Mouse (Mus musculus) hindbrain, embryonic 16.5 days (tissue): ENCODE results near the gene Abca12. TPM values are rescaled to one million over a fixed set of nuclear protein-coding genes. Genes with fewer than 3 reads are reported as not detected.

Experiments used
- polyA plus RNA-seq: library from polyadenylated mRNA; unstranded; fragments of >200 nt; fragmentation: Nextera tagmentation; extraction: Ambion mirVana; gene quantifications from 2 replicates; pipeline ENCODE4 v1.2.1, GENCODE M21; 2015

Abca12 gene
- polyA plus RNA-seq, 1 experiment from 2014 or later = 0.04 TPM

Other genes with a start within 250 kb of the Abca12 start
- gene Atic, start 142.2 kb upstream of the Abca12 start, polyA plus RNA-seq = 33.6 and 38.3 TPM in 2 replicates
- 27.4 and 46.9 TPM in 2 replicates for gene Fn1, start 238.3 kb upstream of the Abca12 start, polyA plus RNA-seq